In genomic region chr11:73199879-73200278, GRCm38 (mm10) we compare ENCODE assay signal across 8 mouse cellular contexts. TPM values are rescaled to one million over a fixed set of nuclear protein-coding genes. Genes with fewer than 3 reads are reported as not detected.
DNase-seq lines count a peak whose midpoint lies in the region; ATAC-seq lines count a peak whose summit lies in the region.

No protein-coding gene starts in this region.

- peak overlapping the region; percentile 80 for H3K4me2 ChIP-seq in forebrain, embryonic 16.5 days (ENCODE audit: low read length)
- peak overlapping the region; percentile 91 for H3K4me2 ChIP-seq in midbrain, embryonic 13.5 days (replicated peaks)

- peak; percentile 48 to 51 for DNase-seq in B cell, adult 2 months
- peak; percentile 26 for DNase-seq in ES-CJ7 (ENCODE audit: low read depth, low spot score)
- peak; percentile 29 for DNase-seq in kidney, postnatal 14 days
- DNase-seq in urinary bladder, postnatal 4 days (ENCODE audit: low spot score in 2 of 2) = no peak
- no peak for DNase-seq in ovary, postnatal 14 days (ENCODE audit: low spot score)
- no peak for DNase-seq in gastrocnemius, adult 18-20 months (ENCODE audit: low spot score)

- no peak overlapping the region for H3K27ac ChIP-seq in forebrain, embryonic 16.5 days (ENCODE audit: low read length)
- H3K27ac ChIP-seq in midbrain, embryonic 13.5 days = no peak overlapping the region

- H3K4me3 ChIP-seq in forebrain, embryonic 16.5 days (replicated peaks; ENCODE audit: low read length) = peak overlapping the region; percentile 59
- H3K4me3 ChIP-seq in midbrain, embryonic 13.5 days (replicated peaks) = peak overlapping the region; percentile 74

- H3K36me3 ChIP-seq in forebrain, embryonic 16.5 days (ENCODE audit: control insufficient read depth, insufficient read depth) = no peaks in the 10 kb centered on the region; the same call in 1 of the 2 replicates
- peaks cover 10% of the 10 kb centered on the region for H3K36me3 ChIP-seq in midbrain, embryonic 13.5 days

- no peaks in the 10 kb centered on the region for H3K9me3 ChIP-seq in forebrain, embryonic 16.5 days (ENCODE audit: control insufficient read depth, low read length)
- H3K9me3 ChIP-seq in midbrain, embryonic 13.5 days = no peaks in the 10 kb centered on the region

- WGBS in forebrain, embryonic 16.5 days = 3% methylated on average over 12 of the region's 12 CpGs
- 5% methylated on average over 12 of the region's 12 CpGs for WGBS in midbrain, embryonic 13.5 days

- peak overlapping the region; percentile 82 for H3K9ac ChIP-seq in forebrain, embryonic 16.5 days (replicated peaks; ENCODE audit: low read depth, low read length)
- H3K9ac ChIP-seq in midbrain, embryonic 13.5 days (replicated peaks) = peak overlapping the region; percentile 84

- peaks cover 16% of the 10 kb centered on the region; the same call in 1 of the 2 replicates for H3K4me1 ChIP-seq in forebrain, embryonic 16.5 days (replicated peaks; ENCODE audit: control insufficient read depth, insufficient read depth, low read length)
- H3K4me1 ChIP-seq in midbrain, embryonic 13.5 days (replicated peaks) = peaks cover 28% of the 10 kb centered on the region

- ATAC-seq in forebrain, embryonic 16.5 days = no peak
- ATAC-seq in midbrain, embryonic 13.5 days = no peak

- no peaks in the 10 kb centered on the region for H3K27me3 ChIP-seq in forebrain, embryonic 16.5 days (replicated peaks; ENCODE audit: control insufficient read depth, insufficient read depth, low read length)
- H3K27me3 ChIP-seq in midbrain, embryonic 13.5 days = no peaks in the 10 kb centered on the region

RNA-seq across cellular contexts. Expression of gene Shpk, which starts 0.6 kb away (rescaled TPM):
- polyA plus RNA-seq in forebrain, embryonic 16.5 days (2015; fragmentation: Nextera tagmentation; extraction: Ambion mirVana) = 1.3 and 1.8 TPM in 2 replicates
- 1.7 and 1.8 TPM in 2 replicates for polyA plus RNA-seq in midbrain, embryonic 13.5 days (2015; fragmentation: Nextera tagmentation; extraction: Ambion mirVana)
- under 1 TPM; 0.39 to 0.40 TPM for total RNA-seq in gastrocnemius, adult 18-20 months (2021)

RNA-seq across cellular contexts. Expression of gene Ctns, which starts 1.0 kb away (rescaled TPM):
- polyA plus RNA-seq in forebrain, embryonic 16.5 days (2015; fragmentation: Nextera tagmentation; extraction: Ambion mirVana) = 20.6 and 21.5 TPM in 2 replicates
- polyA plus RNA-seq in midbrain, embryonic 13.5 days (2015; fragmentation: Nextera tagmentation; extraction: Ambion mirVana) = 21.1 and 22.1 TPM in 2 replicates
- 1 to 10 TPM; 4.4 to 5.7 TPM for total RNA-seq in gastrocnemius, adult 18-20 months (2021)

RNA-seq across cellular contexts. Expression of gene Tax1bp3, which starts 23.0 kb away (rescaled TPM):
- 166 and 182 TPM in 2 replicates for polyA plus RNA-seq in forebrain, embryonic 16.5 days (2015; fragmentation: Nextera tagmentation; extraction: Ambion mirVana)
- polyA plus RNA-seq in midbrain, embryonic 13.5 days (2015; fragmentation: Nextera tagmentation; extraction: Ambion mirVana) = 193 and 195 TPM in 2 replicates
- total RNA-seq in gastrocnemius, adult 18-20 months (2021) = 10 to 100 TPM in 1 of 2 experiments, 1 to 10 TPM in 1; 7.8 to 12.0 TPM

RNA-seq across cellular contexts. Expression of gene Emc6, which starts 23.0 kb away (rescaled TPM):
- polyA plus RNA-seq in forebrain, embryonic 16.5 days (2015; fragmentation: Nextera tagmentation; extraction: Ambion mirVana) = 119 and 127 TPM in 2 replicates
- polyA plus RNA-seq in midbrain, embryonic 13.5 days (2015; fragmentation: Nextera tagmentation; extraction: Ambion mirVana) = 122 and 123 TPM in 2 replicates
- total RNA-seq in gastrocnemius, adult 18-20 months (2021) = 10 to 100 TPM; 84.7 to 88.1 TPM

RNA-seq across cellular contexts. Expression of gene Trpv1, which starts 34.2 kb away (rescaled TPM):
- not detected in 2 replicates for polyA plus RNA-seq in forebrain, embryonic 16.5 days (2015; fragmentation: Nextera tagmentation; extraction: Ambion mirVana)
- polyA plus RNA-seq in midbrain, embryonic 13.5 days (2015; fragmentation: Nextera tagmentation; extraction: Ambion mirVana) = 0.18 and 0.22 TPM in 2 replicates
- total RNA-seq in gastrocnemius, adult 18-20 months (2021) = under 1 TPM; 0.09 to 0.24 TPM

Comparison
In these comparisons a context has a peak if more than half of its experiments do, and no peak if none do; other contexts are left out.
1. DNase-seq: peak in B cell, adult 2 months (2 of 2), ES-CJ7 (single experiment) and kidney, postnatal 14 days (single experiment); none in urinary bladder, postnatal 4 days (0 of 2), ovary, postnatal 14 days (single experiment) and gastrocnemius, adult 18-20 months (single experiment).